Mouse (Mus musculus) brain, embryonic 18.5 days (tissue): ENCODE measurements at regions not wholly inside any gene's neighbourhood (a gene's known extent, or its start where the extent isn't known, plus 50 kb on each side); places are given as distances from the start of the nearest gene placed in this dataset.

Experiments used
- DNase-seq: peaks from one replicate; pipeline ENCODE4 v3.0.0-alpha.2; 2012; ENCODE audit warnings: low read depth, low spot score

GRCm38 (mm10) chr11:32136066-32136465 lies 64.0 kb downstream of the Il9r start:
- DNase-seq = no peak

GRCm38 (mm10) chr11:32133996-32134395 lies 66.1 kb downstream of the Il9r start:
- no peak for DNase-seq

- no peak for DNase-seq
Observed at GRCm38 (mm10) chr11:32132008-32132615, 68.0 kb downstream of the Il9r start.

GRCm38 (mm10) chr11:32128551-32128950 lies 71.5 kb downstream of the Il9r start:
- no peak for DNase-seq

- DNase-seq = no peak
Observed at GRCm38 (mm10) chr11:32128018-32128417, 72.1 kb downstream of the Il9r start.

- DNase-seq = no peak
Observed at GRCm38 (mm10) chr11:32127401-32127817, 72.7 kb downstream of the Il9r start.

- no peak for DNase-seq
Observed at GRCm38 (mm10) chr11:32126786-32127185, 73.3 kb downstream of the Il9r start.

GRCm38 (mm10) chr11:32126311-32126698 lies 73.8 kb downstream of the Il9r start:
- no peak for DNase-seq

- no peak for DNase-seq
Observed at GRCm38 (mm10) chr11:32125586-32126310, 74.3 kb downstream of the Il9r start.

GRCm38 (mm10) chr11:32120596-32120995 lies 79.5 kb downstream of the Il9r start:
- no peak for DNase-seq

- DNase-seq = no peak
Observed at GRCm38 (mm10) chr11:32118844-32119629, 81.0 kb downstream of the Il9r start.

- no peak for DNase-seq
Observed at GRCm38 (mm10) chr11:32117930-32118329, 82.1 kb downstream of the Il9r start.

GRCm38 (mm10) chr11:32113118-32113826 lies 86.8 kb downstream of the Il9r start:
- peak; percentile 82 for DNase-seq

- no peak for DNase-seq
Observed at GRCm38 (mm10) chr11:32112521-32112920, 87.6 kb downstream of the Il9r start.

GRCm38 (mm10) chr11:32111841-32112240 lies 88.2 kb downstream of the Il9r start:
- DNase-seq = no peak

GRCm38 (mm10) chr11:32109911-32110310 lies 90.2 kb downstream of the Il9r start:
- no peak for DNase-seq
